In genomic region chr10:24493936-24494335, GRCm38 (mm10) we compare ENCODE assay signal across 8 mouse cellular contexts.
DNase-seq lines count a peak whose midpoint lies in the region; ATAC-seq and TF ChIP-seq lines count a peak whose summit lies in the region.

No protein-coding gene starts in this region.

- no peaks in the 10 kb centered on the region for H3K4me1 ChIP-seq in liver, embryonic 12.5 days
- H3K4me1 ChIP-seq in kidney, postnatal 0 days (replicated peaks; ENCODE audit: insufficient read depth, low read length), result 0 out of 2 replicates have a peak, but pooled peaks cover 2% of the 10 kb centered on the region

- no peak overlapping the region for H3K27ac ChIP-seq in liver, embryonic 12.5 days
- peak overlapping the region; percentile 70; the same call in 1 of the 2 replicates for H3K27ac ChIP-seq in kidney, postnatal 0 days

- H3K27me3 ChIP-seq in liver, embryonic 12.5 days (replicated peaks), result no peaks in the 10 kb centered on the region
- no peaks in the 10 kb centered on the region for H3K27me3 ChIP-seq in kidney, postnatal 0 days (ENCODE audit: insufficient read depth, low read length)
- no peaks in the 10 kb centered on the region for H3K27me3 ChIP-seq in myocyte (ENCODE audit: control insufficient read depth, insufficient read depth, insufficient read length)

- H3K36me3 ChIP-seq in liver, embryonic 12.5 days, result no peaks in the 10 kb centered on the region
- H3K36me3 ChIP-seq in kidney, postnatal 0 days (ENCODE audit: insufficient read depth, low read length), result no peaks in the 10 kb centered on the region
- no peaks in the 10 kb centered on the region for H3K36me3 ChIP-seq in myocyte (ENCODE audit: control insufficient read depth, insufficient read depth)

- no peak for TF ChIP-seq POLR2A in myocyte (IDR thresholded peaks at IDR 0.05; ENCODE audit: insufficient read length, low read depth)

- TF ChIP-seq CTCF in kidney, postnatal 0 days (IDR thresholded peaks at IDR 0.05; ENCODE audit: low read depth), result no peak

- 33% methylated on average over 6 of the region's 6 CpGs for WGBS in liver, embryonic 12.5 days (ENCODE audit: insufficient replicate concordance)
- 38% methylated on average over 6 of the region's 6 CpGs for WGBS in kidney, postnatal 0 days

- no peaks in the 10 kb centered on the region for H3K9me3 ChIP-seq in liver, embryonic 12.5 days (replicated peaks)
- H3K9me3 ChIP-seq in kidney, postnatal 0 days (replicated peaks; ENCODE audit: low read length), result no peaks in the 10 kb centered on the region

- H3K9ac ChIP-seq in liver, embryonic 12.5 days, result no peak overlapping the region
- H3K9ac ChIP-seq in kidney, postnatal 0 days (ENCODE audit: low read depth, low read length), result no peak overlapping the region

- ATAC-seq in liver, embryonic 12.5 days, result no peak
- ATAC-seq in kidney, postnatal 0 days (replicated peaks; ENCODE audit: low FRiP score, low read depth), result no peak

- no peak overlapping the region for H3ac ChIP-seq in myocyte (ENCODE audit: control insufficient read depth, insufficient read length)

- H3K4me3 ChIP-seq in liver, embryonic 12.5 days, result no peak overlapping the region
- no peak overlapping the region for H3K4me3 ChIP-seq in kidney, postnatal 0 days (replicated peaks; ENCODE audit: low read depth, low read length)
- no peak overlapping the region for H3K4me3 ChIP-seq in myocyte

- no peak overlapping the region for H3K4me2 ChIP-seq in liver, embryonic 12.5 days
- no peak overlapping the region; the same call in 1 of the 2 replicates for H3K4me2 ChIP-seq in kidney, postnatal 0 days (ENCODE audit: low read length)
- peak overlapping the region; percentile 67 for H3K4me2 ChIP-seq in myocyte (ENCODE audit: low read depth)

- no peaks in the 10 kb centered on the region for H3K79me2 ChIP-seq in myocyte (ENCODE audit: control insufficient read depth, insufficient read depth)

- DNase-seq in liver, result peak; percentile 21
- peak; percentile 79 to 87 for DNase-seq in heart, adult 18-20 months
- peak; percentile 85 for DNase-seq in kidney, postnatal 0 days (ENCODE audit: low spot score)
- no peak for DNase-seq in cerebellum, postnatal 25 days
- no peak for DNase-seq in neural tube, embryonic 10.5 days (ENCODE audit: extremely low spot score, low spot score)
- DNase-seq in cerebellum, adult 18-20 months, result no peak

TF ChIP-seq in myocyte, 11 proteins besides CTCF, POLR2A, EP300 and RAD21:
- no peak for TF ChIP-seq TCF12 (IDR thresholded peaks at IDR 0.05; ENCODE audit: insufficient read depth, poor library complexity, severe bottlenecking)

Comparison
In these comparisons a context has a peak if more than half of its experiments do, and no peak if none do; other contexts are left out.
1. DNase-seq: peak in liver (single experiment), heart, adult 18-20 months (2 of 2) and kidney, postnatal 0 days (single experiment); none in cerebellum, postnatal 25 days (0 of 2), neural tube, embryonic 10.5 days (single experiment) and cerebellum, adult 18-20 months (0 of 2).